Mouse (Mus musculus) hematopoietic stem cell, adult 5-6 weeks (primary cell): ENCODE measurements at regions not wholly inside any gene's neighbourhood (a gene's known extent, or its start where the extent isn't known, plus 50 kb on each side); places are given as distances from the start of the nearest gene placed in this dataset.
"Not testable (repeated sequence)": the region's sequence is repeated elsewhere in the genome, so short reads cannot be mapped to it uniquely, and the experiment has no call there.

Source experiments
- ATAC-seq, 2 experiments: fragments of 125-278 bp in 1 of 2; replicated peaks in 1 of 2; 2 replicates each; pipeline ENCODE4 v1.8.0; 2016 to 2017; ENCODE audit warnings: inconsistent platforms in 2 of 2, mild to moderate bottlenecking in 2 of 2, moderate number of reproducible peaks in 2 of 2, low read depth in 1 of 2, moderate TSS enrichment in 1 of 2; ENCODE audit not compliant: low FRiP score in 2 of 2, poor library complexity in 2 of 2, severe bottlenecking in 2 of 2, insufficient read depth in 1 of 2, low TSS enrichment in 1 of 2

- not testable (repeated sequence) for ATAC-seq
Observed at GRCm38 (mm10) chr14:53324367-53324766, 828.8 kb upstream of the Olfr1507 start.

- peak; percentile 86 for ATAC-seq
Observed at GRCm38 (mm10) chr14:53318512-53319309, 823.2 kb upstream of the Olfr1507 start.

DNA sequence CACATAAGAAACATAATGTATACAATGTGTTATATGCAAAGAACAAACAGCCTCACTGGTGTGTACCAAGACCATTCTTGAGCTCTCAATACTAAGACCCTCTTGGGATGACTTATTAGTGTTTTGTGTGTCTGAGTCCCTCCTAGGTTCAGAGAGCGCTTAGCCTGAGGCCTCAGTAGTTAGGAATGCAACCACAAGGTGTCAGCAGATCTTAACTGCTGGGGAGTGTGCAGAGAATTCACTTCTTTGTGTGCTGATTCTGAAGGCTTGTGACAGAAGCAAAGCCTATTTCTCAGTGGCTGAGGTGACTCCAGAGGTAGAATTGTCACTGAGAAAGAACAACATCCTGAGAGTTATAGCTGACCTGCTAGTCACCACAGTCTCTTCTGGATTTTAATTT, 816.9 kb upstream of the Olfr1507 start:
- peak; percentile 32 to 53; a peak in 3 of 4 replicates for ATAC-seq

DNA sequence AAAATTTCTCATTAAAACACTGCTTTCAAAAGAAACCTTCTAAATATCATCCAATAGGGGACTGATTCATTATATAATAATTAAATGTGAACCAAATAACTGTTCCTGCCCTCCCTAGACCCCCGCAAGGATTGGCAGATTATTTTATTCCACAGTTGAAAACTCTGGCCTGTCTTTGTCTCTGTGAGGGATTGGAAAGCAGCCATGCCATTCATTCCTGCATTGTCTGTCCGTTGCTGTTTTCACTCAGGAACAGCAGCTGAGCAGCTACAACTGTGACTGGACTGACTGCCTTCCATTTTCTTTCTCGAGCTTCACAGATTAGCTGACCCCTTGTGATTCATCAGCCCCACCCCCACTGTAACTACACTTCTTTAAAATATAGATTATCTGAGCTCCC, 807.6 kb upstream of the Olfr1507 start:
- not testable (repeated sequence) for ATAC-seq

DNA sequence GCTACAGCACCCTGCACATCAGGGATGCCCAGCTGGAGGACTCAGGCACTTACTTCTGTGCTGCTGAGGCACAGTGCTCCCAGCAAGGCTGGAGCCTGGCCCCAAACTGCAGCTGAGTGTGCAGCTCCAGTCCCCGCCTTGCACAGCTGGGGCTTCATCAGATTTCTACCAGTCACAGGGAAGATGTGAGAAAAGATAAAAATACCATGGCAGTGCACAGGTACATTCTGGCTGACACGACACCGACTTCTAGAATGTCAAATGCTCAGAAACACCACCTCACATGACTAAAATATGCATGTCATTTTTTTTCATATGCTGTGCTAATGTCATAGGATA, 806.9 kb upstream of the Olfr1507 start:
- ATAC-seq, result not testable (repeated sequence)

DNA sequence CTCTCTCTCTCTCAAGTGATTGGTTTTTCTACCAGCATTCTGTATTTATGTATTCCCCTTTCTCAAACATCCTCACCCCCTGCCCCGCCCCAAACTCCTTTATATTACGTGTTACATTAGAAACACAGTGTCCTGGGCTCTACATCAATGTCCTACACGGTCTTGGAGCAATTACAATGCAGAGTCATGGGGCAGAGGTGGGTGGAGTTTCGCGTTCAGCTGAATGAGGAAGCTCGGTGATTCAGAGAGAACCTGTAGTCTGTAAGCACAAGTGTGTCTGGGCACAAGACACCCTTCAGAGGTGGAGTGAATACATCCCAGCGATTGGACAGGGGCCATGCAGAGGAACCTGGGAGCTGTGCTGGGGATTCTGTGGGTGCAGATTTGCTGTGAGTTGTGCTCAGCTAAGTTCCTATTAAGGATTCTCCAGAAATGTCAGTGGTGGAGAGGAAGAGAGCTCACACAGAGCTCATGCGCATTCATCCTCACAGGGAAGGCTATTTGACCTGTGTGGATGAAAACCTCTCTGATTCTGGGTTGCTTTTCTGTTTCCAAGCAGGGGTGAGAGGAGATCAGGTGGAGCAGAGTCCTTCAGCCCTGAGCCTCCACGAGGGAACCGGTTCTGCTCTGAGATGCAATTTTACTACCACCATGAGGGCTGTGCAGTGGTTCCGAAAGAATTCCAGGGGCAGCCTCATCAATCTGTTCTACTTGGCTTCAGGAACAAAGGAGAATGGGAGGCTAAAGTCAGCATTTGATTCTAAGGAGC, 806.4 kb upstream of the Olfr1507 start:
- peak; percentile 80 to 81 for ATAC-seq

DNA sequence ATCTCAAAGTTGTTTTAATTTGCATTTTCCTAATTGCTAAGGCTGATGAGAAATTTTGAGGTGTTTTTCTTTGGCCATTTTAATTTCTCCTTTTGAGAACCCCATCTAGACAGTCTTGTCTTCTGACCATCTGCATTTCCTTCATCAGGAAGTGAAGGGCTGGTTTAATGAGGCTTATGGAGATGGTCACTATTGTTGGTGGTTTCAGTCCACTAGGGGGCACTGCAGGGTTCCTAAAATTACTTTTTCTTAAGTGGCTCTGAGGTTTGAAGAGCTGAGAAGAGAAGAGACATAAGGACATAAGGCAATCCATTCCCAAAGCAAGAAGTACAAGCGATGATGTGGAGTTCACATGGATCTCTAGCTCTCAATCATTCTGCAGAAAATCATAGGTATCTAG, 805.6 kb upstream of the Olfr1507 start:
- peak; percentile 23 to 52; a peak in 1 of 4 replicates for ATAC-seq

- ATAC-seq, result peak; percentile 81 to 87
Observed at GRCm38 (mm10) chr14:53299735-53300134, 804.2 kb upstream of the Olfr1507 start.

GRCm38 (mm10) chr14:53283350-53284141, 788.0 kb upstream of the Olfr1507 start:
- ATAC-seq, result peak; percentile 75 to 82

DNA sequence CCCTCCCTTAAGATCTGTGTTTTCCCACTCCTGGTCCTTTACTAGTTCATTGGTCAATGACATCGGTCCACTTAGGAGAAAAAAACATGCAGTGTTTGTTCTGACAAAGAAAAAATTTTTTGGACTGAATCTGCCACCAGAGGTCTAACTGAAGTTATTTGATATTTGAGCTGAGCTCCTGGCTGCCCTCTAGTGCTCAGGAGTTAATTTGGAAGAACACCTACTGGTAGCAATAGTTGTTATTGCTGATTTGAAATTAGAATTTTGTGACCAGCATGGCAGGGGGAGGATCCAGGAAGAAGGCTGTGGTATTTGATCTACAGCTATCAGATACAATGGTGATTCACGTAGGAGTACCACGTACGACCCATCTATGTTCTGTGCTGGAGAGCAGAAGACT, 777.7 kb upstream of the Olfr1507 start:
- ATAC-seq, result peak; percentile 56 to 62; a peak in 3 of 4 replicates

GRCm38 (mm10) chr14:53267693-53268092, 772.1 kb upstream of the Olfr1507 start:
- not testable (repeated sequence) for ATAC-seq

GRCm38 (mm10) chr14:53255962-53256361, 760.4 kb upstream of the Olfr1507 start:
- ATAC-seq, result peak; percentile 63 to 72; a peak in 1 of 4 replicates

GRCm38 (mm10) chr14:53253470-53253869, 757.9 kb upstream of the Olfr1507 start:
- not testable (repeated sequence) for ATAC-seq

- ATAC-seq, result not testable (repeated sequence)
Observed at GRCm38 (mm10) chr14:53231142-53231541, 735.6 kb upstream of the Olfr1507 start.

DNA sequence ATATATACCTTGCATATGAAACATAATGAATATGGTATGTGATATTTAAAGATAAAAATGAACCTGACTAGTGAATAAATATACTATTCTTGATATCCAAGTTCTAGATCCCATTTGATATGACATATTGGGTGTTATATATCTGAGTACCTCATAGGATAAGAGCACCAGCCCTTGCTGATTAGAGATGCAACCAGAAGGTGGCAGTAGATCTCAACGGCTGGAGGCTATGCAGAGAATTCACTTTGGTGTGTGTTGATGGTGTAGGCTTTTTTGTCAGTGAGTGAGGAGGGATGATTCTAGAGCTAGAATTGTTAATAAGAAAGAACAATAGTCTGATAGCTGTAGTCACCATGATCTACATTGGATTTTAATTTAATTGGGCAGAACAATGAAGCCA, 729.2 kb upstream of the Olfr1507 start:
- ATAC-seq, result peak; percentile 69; a peak in 3 of 4 replicates

DNA sequence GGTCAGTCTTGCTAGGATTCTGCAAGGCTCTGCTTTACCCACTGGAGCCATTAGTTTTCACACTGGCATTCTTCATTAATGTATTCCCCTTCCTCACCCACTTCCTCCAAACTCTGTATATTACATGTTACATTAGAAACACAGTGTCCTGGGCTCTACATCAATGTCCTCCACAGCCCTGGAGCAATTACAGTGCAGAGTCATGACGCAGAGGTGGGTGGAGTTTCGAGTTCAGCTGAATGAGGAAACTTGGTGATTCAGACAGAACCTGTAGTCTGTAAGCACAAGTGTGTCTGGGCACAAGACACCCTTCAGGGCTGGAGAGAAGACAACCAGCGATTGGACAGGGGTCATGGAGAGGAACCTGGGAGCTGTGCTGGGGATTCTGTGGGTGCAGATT, 715.0 kb upstream of the Olfr1507 start:
- peak; percentile 54 to 72; a peak in 2 of 4 replicates for ATAC-seq

GRCm38 (mm10) chr14:53209258-53209657, 713.7 kb upstream of the Olfr1507 start:
- ATAC-seq, result peak; percentile 88 to 93

- peak in 1 of 2 experiments; percentile 49; a peak in 1 of 4 replicates for ATAC-seq
Observed at GRCm38 (mm10) chr14:53190931-53191330, 695.4 kb upstream of the Olfr1507 start.
